Mouse (Mus musculus) neural tube, embryonic 14.5 days (tissue): ENCODE results near the gene Tbpl1. TPM values are rescaled to one million over a fixed set of nuclear protein-coding genes. Genes with fewer than 3 reads are reported as not detected.

Source experiments
- ATAC-seq: fragments of 200-750 bp; cut with Nextera tagmentation; 2 replicates; pipeline ENCODE4 v1.8.0; 2017; ENCODE audit warnings: low read depth, mild to moderate bottlenecking, moderate TSS enrichment, moderate library complexity
- H3K27ac ChIP-seq: fragments of 300-500 bp; sonication (generic); 2 replicates; pipeline ENCODE4 v1.5.1; 2014; ENCODE audit warnings: low read depth, mild to moderate bottlenecking, control low read depth, low read length, moderate library complexity, mixed read lengths
- H3K27me3 ChIP-seq: fragments of 300-500 bp; sonication (generic); 2 replicates; pipeline ENCODE4 v1.6.1; 2014; ENCODE audit warnings: low read length; ENCODE audit not compliant: control insufficient read depth, insufficient read depth
- H3K36me3 ChIP-seq: fragments of 300-500 bp; sonication (generic); 2 replicates; pipeline ENCODE4 v1.6.1; 2014; ENCODE audit warnings: low read length, mixed read lengths; ENCODE audit not compliant: control insufficient read depth, insufficient read depth
- H3K4me1 ChIP-seq: fragments of 300-500 bp; sonication (generic); 2 replicates; pipeline ENCODE4 v1.6.1; 2014; ENCODE audit warnings: low read length; ENCODE audit not compliant: control insufficient read depth, insufficient read depth
- H3K4me2 ChIP-seq: fragments of 300-500 bp; sonication (generic); 2 replicates; pipeline ENCODE4 v1.6.1; 2014; ENCODE audit warnings: mild to moderate bottlenecking, low read depth, low read length, control low read depth
- H3K4me3 ChIP-seq: fragments of 300-500 bp; sonication (generic); 2 replicates; pipeline ENCODE4 v1.5.1; 2014; ENCODE audit warnings: low read depth, low read length, control low read depth, mixed read lengths
- H3K9ac ChIP-seq: fragments of 300-500 bp; sonication (generic); replicated peaks from 2 replicates; pipeline ENCODE4 v1.6.1; 2014; ENCODE audit warnings: low read depth, mild to moderate bottlenecking, control low read depth, low read length, mixed read lengths
- H3K9me3 ChIP-seq: fragments of 300-500 bp; sonication (generic); 2 replicates; pipeline ENCODE4 v1.6.1; 2016; ENCODE audit warnings: low read length; ENCODE audit not compliant: control insufficient read depth
- WGBS: fragments of 180-500 bp; shearing (Covaris S2); extraction: QIAGEN DNeasy Blood & Tissue Kit; methylation state at CpG from one replicate; pipeline ENCODE4 v1.1.7; 2014; 5-methylcytosine and 5-hydroxymethylcytosine counted together
- polyA plus RNA-seq: library from polyadenylated mRNA; unstranded; fragments of >200 nt; fragmentation: Nextera tagmentation; extraction: Ambion mirVana; gene quantifications from 2 replicates; pipeline ENCODE4 v1.2.1, GENCODE M21; 2014

Tbpl1 gene
- polyA plus RNA-seq, 1 experiment from 2014 or later: 97.4 TPM

DNA sequence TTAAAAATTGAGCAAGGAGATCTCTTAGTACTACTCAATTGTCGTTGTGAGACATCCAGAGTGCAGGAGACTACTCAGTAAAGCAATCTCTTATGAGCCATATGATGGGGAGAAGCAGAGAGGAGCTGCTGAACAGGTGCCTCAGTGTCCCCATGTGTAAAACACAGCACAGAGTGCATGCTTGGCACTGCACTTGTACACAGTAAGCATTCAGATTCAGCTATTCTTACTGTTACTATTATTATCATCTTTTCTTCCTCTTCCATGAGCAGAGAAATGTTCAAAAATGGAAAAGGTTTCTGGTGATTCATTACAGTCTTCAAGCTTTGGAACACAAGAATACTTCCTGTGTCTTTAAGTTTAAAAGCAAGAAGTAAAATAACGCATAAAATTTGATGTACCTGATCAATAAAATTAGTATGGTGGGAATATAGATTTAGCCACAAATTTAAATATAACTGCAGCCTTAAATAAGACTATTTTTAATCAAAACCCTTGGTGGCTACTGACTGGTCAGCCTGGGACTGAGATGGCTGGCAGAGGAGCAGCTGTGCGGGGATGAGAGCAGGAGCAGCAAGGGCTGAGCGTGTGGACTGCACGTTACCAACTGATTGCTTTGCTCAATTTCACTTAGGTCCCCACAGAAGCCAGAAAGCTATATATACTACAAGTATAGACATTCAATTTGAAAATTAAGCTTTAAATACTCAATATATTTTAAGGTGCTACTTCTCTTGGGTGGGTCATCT is 10.8 kb downstream of the Tbpl1 start:
- Histone ChIP-seq H3K9ac (no peak overlapping the region), H3K4me2 (no peak overlapping the region), H3K27me3 (no peaks in the 10 kb centered on the region), H3K4me1 (no peaks in the 10 kb centered on the region), H3K36me3 (no peaks in the 10 kb centered on the region), H3K27ac (no peak overlapping the region), H3K9me3 (no peaks in the 10 kb centered on the region), H3K4me3 (no peak overlapping the region)
- WGBS: 89% methylated on average over 5 of the region's 5 CpGs
- no peak for ATAC-seq

- no peaks in the 10 kb centered on the region for H3K27me3 ChIP-seq
- no peak overlapping the region for H3K9ac ChIP-seq
- H3K36me3 ChIP-seq: no peaks in the 10 kb centered on the region
- no peak overlapping the region for H3K27ac ChIP-seq
- H3K4me2 ChIP-seq: no peak overlapping the region
- no peaks in the 10 kb centered on the region for H3K4me1 ChIP-seq
- 32% methylated on average over 4 of the region's 4 CpGs for WGBS
- H3K4me3 ChIP-seq: no peak overlapping the region
- 0 out of 2 replicates have a peak, but pooled peaks have one; percentile 47 for ATAC-seq
- H3K9me3 ChIP-seq: no peaks in the 10 kb centered on the region
These were observed 13.3 kb downstream of the Tbpl1 start for GRCm38 (mm10) chr10:22718475-22718874.

DNA sequence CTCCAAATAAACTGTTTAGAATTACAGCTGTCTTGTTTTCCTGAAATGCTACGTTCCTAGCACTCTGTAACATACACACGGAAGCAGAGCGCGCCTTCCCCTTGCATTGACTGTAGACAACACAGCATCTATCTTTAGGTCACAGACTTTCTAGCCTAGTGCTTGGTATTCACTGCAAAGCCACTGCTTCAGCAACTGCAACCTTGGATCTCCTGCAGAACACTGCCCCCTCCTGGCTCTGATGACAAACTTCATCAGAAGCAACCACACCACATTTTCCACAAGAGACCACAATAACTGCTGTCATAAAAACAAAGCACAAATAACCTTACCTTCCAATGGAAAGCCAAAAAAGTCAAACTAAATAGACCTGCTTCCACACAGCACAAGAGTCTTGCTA is 17.2 kb downstream of the Tbpl1 start:
- Histone ChIP-seq H3K9ac (no peak overlapping the region), H3K27me3 (no peaks in the 10 kb centered on the region), H3K36me3 (peaks cover 7% of the 10 kb centered on the region), H3K27ac (no peak overlapping the region), H3K9me3 (no peaks in the 10 kb centered on the region), H3K4me3 (no peak overlapping the region), H3K4me2 (no peak overlapping the region), H3K4me1 (no peaks in the 10 kb centered on the region)
- ATAC-seq: peak; percentile 60; the same call in 1 of the 2 replicates
- WGBS: 85% methylated on average over 4 of the region's 4 CpGs

- Histone ChIP-seq H3K4me1 (no peaks in the 10 kb centered on the region), H3K9ac (no peak overlapping the region), H3K36me3 (peaks cover 18% of the 10 kb centered on the region), H3K27me3 (no peaks in the 10 kb centered on the region), H3K4me2 (no peak overlapping the region), H3K4me3 (no peak overlapping the region), H3K27ac (no peak overlapping the region), H3K9me3 (no peaks in the 10 kb centered on the region)
- no peak for ATAC-seq
- 81% methylated on average over 2 of the region's 2 CpGs for WGBS
These were observed 18.8 kb downstream of the Tbpl1 start for GRCm38 (mm10) chr10:22712955-22713354.

- Histone ChIP-seq H3K4me3 (no peak overlapping the region), H3K4me2 (no peak overlapping the region), H3K36me3 (peaks cover 36% of the 10 kb centered on the region), H3K27me3 (no peaks in the 10 kb centered on the region), H3K9ac (no peak overlapping the region), H3K9me3 (no peaks in the 10 kb centered on the region), H3K4me1 (no peaks in the 10 kb centered on the region), H3K27ac (no peak overlapping the region)
- 84% methylated on average over 13 of the region's 13 CpGs for WGBS
- ATAC-seq: peak; percentile 20; the same call in 1 of the 2 replicates
These were observed 21.5 kb downstream of the Tbpl1 start for GRCm38 (mm10) chr10:22710173-22710777.

DNA sequence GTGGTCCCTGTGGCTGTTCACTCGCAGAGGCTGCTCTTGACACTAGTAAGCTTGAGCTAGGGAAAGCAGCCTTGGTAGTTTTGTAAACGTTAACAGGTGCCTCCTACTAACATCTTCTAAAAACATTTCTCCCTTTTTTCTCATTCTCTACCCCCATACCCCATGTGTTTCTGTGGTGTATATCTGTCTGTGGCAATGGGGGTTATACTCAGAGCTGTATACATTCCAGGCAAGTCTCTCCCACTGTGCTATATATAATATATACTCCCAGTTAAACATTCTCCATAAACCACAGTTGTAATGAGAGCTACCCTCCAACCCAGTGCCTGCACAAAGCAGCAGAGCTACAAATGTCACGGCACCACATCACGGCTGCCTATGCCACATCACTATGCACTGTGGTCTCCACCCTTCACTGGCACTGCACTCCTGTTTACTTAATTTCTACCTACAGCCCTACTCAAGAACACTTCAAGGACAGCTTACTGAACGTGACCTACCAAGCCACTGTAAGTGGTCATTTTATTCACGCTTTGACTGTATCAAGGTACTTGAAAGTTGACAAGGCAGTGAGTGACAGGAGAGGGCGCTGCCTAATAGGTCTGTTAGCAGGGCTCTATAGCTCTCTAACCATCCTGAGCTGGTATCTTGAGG is 23.4 kb downstream of the Tbpl1 start:
- no peak overlapping the region for H3K4me2 ChIP-seq
- no peak overlapping the region for H3K9ac ChIP-seq
- no peak for ATAC-seq
- H3K4me3 ChIP-seq: no peak overlapping the region
- no peaks in the 10 kb centered on the region for H3K4me1 ChIP-seq
- no peak overlapping the region for H3K27ac ChIP-seq
- H3K27me3 ChIP-seq: no peaks in the 10 kb centered on the region
- H3K36me3 ChIP-seq: peaks cover 41% of the 10 kb centered on the region
- no peaks in the 10 kb centered on the region for H3K9me3 ChIP-seq
- 91% methylated on average over 7 of the region's 7 CpGs for WGBS

GRCm38 (mm10) chr10:22703844-22704243 is 27.9 kb downstream of the Tbpl1 start:
- no peak overlapping the region for H3K4me2 ChIP-seq
- no peak overlapping the region for H3K27ac ChIP-seq
- H3K27me3 ChIP-seq: no peaks in the 10 kb centered on the region
- ATAC-seq: no peak
- 91% methylated on average over 6 of the region's 6 CpGs for WGBS
- H3K9ac ChIP-seq: no peak overlapping the region
- H3K4me3 ChIP-seq: no peak overlapping the region
- H3K9me3 ChIP-seq: no peaks in the 10 kb centered on the region
- H3K36me3 ChIP-seq: peaks cover 35% of the 10 kb centered on the region
- H3K4me1 ChIP-seq: no peaks in the 10 kb centered on the region

GRCm38 (mm10) chr10:22701485-22702315 is 30.0 kb downstream of the Tbpl1 start:
- Histone ChIP-seq H3K27me3 (no peaks in the 10 kb centered on the region), H3K9me3 (no peaks in the 10 kb centered on the region), H3K9ac (no peak overlapping the region), H3K4me1 (no peaks in the 10 kb centered on the region), H3K4me3 (no peak overlapping the region), H3K27ac (no peak overlapping the region), H3K4me2 (no peak overlapping the region), H3K36me3 (peaks cover 17% of the 10 kb centered on the region; the same call in 1 of the 2 replicates)
- no peak for ATAC-seq
- WGBS: 84% methylated on average over 12 of the region's 12 CpGs
